Mouse (Mus musculus) common myeloid progenitor, adult 5-6 weeks (primary cell): ENCODE results near the gene Zscan2. TPM values are rescaled to one million over a fixed set of nuclear protein-coding genes. Genes with fewer than 3 reads are reported as not detected.

Experiments
- ATAC-seq: replicated peaks from 2 replicates; pipeline ENCODE4 v1.8.0; 2016; ENCODE audit warnings: low read depth, mild to moderate bottlenecking, moderate TSS enrichment, inconsistent platforms; ENCODE audit not compliant: poor library complexity, severe bottlenecking
- total RNA-seq: library from RNA; stranded (forward); fragments of 200-1000, 187-1606 nt; gene quantifications from 2 replicates; pipeline ENCODE4 v1.2.3, GENCODE M21; 2017

Zscan2 gene
- total RNA-seq, 1 experiment from 2014 or later: 14.2 TPM

- no peak for ATAC-seq
Observed at GRCm38 (mm10) chr7:80912496-80912895, 51.8 kb downstream of the Zscan2 start.

- ATAC-seq: no peak
Observed at GRCm38 (mm10) chr7:80917916-80918465, 57.3 kb downstream of the Zscan2 start.

DNA sequence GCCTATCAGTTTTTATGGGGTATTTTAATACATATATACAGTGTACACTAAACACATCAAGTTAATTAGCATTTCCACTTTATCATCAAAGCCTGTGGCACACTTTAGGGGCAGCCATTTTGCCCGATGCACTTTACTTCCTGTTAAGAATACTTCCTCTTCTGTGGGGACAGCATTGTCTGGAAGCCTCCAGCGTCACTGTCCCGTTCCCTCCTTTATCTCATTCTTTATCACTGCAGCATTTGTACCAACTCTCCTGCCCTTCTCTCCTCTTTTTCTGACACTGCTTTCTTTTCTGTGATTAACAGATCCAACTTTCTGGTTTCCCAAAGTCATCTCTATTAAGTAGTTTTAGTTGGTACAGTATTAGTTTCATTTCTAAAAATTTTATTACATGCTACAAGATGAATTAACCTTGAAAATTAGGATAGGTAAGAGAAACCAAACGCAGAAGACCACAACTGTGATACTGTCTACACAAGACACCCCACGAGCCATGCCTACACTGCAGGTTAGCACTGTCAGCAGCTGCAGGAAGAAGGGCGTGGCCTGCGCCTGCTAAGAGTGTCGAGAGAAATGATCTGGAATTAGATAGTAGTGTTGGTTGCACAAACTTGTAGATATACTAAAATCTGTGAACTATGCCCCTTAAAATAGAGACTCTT lies 58.4 kb downstream of the Zscan2 start:
- peak; percentile 89 for ATAC-seq

DNA sequence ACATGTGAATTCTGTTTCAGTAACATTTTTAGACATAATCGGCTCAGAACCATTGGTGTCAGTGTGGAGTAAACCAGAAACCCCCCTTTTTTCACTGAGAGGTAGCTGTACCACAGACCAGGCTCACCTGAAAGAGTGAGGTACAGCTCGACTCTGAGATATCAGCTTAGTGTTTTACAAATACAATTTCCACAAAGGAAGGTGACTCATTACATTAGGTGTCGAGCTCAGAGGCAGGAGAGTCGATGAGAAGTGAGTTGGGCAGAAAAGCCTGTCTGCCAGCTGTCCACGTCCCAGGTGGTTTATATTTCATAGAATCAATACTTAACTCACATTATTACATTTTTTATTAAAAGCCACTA lies 58.9 kb downstream of the Zscan2 start:
- ATAC-seq: no peak; the same call in 1 of the 2 replicates

DNA sequence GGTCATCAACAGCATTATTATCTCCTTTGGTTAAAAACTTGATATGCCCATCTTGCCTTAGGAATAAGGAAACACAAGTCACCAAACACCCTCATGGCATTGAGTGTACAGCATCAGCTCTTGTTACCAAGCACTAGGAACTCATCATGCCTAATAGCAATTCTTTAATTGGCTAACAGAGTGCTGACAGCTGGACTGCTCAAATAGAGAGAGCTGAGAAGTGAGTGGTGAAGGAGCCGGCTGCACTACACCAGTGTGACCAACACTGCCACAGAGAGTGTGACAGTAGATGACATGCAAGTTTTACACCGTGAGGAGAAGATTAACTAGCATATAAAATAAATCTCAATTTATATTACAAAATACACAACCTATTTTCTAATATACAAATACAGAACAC lies 62.4 kb downstream of the Zscan2 start:
- ATAC-seq: no peak

Other genes starting within 250 kb of the Zscan2 start
- 8.4 and 15.8 TPM in 2 replicates for gene Crtc3, start 172.0 kb upstream of the Zscan2 start, total RNA-seq
- 84.8 and 101 TPM in 2 replicates for gene Iqgap1, start 34.9 kb upstream of the Zscan2 start, total RNA-seq
- 31.7 and 79.8 TPM in 2 replicates for gene Wdr73, start 40.3 kb downstream of the Zscan2 start, total RNA-seq
- not detected in 2 replicates for gene Nmb, start 44.2 kb downstream of the Zscan2 start, total RNA-seq
- gene Sec11a, start 86.9 kb downstream of the Zscan2 start, total RNA-seq: 333 and 351 TPM in 2 replicates
- gene Zfp592, start 132.8 kb downstream of the Zscan2 start, total RNA-seq: 28.1 and 28.8 TPM in 2 replicates
- 0.78 and 1.1 TPM in 2 replicates for gene Alpk3, start 196.7 kb downstream of the Zscan2 start, total RNA-seq